Mouse (Mus musculus): Measurements from ENCODE around the gene Acin1. TPM values are rescaled to one million over a fixed set of nuclear protein-coding genes. Genes with fewer than 3 reads are reported as not detected.

Acin1 gene
- polyA plus RNA-seq, 1 experiment = 685 TPM

DNA sequence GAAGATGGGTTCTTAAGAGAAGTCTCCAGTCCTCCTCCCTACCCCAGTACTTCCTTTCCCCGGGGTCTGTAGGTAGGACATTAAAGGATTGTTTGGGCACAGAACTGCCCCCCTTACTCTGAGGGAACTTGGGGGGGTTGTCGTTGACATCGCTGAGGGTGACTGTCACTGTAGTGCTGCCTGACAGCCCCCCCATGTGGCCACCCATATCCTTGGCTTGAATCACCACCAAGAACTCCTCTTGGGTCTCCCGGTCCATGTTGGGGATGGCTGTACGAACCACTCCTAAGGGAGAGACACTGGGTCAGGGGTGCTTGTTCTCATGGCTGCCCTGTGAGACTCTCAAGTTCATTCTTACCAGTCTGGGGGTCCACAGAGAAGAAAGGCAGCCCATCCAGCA lies 48.5 kb downstream of the Acin1 start:
- no peak for TF ChIP-seq GATA1 (IDR thresholded peaks at IDR 0.05; ENCODE audit: low read length)

DNA sequence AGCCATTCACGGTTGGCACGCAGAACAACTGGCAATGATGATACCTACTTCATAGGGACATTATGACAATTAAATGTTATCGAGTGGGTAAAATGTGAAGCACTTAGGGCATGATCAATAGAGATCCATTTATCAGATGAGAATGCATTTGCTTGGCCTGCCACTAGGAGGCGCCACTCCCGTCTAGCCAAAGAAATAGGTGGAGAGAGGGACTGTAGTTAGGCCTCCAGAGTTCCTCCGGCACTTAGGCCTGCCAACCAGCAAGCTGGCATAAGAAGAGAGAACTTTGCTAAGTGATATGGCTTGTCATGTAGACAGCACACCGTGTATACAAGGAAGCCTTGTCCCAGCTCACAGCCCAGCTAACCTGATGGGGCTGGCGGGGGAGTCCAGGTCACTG lies 49.8 kb downstream of the Acin1 start:
- TF ChIP-seq GATA1 (IDR thresholded peaks at IDR 0.05; ENCODE audit: low read length) = no peak

DNA sequence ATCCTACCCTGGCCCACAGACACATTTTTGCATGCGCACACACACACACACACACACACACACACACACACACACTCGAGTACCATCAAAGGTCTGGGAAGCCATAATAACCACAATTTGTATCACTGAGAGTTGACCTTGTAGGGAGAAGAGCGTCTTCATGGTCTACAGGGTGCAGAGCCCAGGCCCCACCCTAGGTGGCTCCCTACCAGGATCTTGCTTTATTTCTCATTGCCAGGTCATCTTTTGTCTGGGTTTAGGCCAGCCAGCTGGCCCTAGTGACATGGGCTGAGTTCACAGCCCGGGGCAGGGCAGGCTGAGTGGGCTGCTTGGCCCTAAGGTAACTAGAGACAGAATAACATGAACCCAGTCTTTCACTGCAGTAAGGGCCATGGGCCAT lies 52.5 kb downstream of the Acin1 start:
- TF ChIP-seq GATA1 (IDR thresholded peaks at IDR 0.05; ENCODE audit: low read length) = no peak

DNA sequence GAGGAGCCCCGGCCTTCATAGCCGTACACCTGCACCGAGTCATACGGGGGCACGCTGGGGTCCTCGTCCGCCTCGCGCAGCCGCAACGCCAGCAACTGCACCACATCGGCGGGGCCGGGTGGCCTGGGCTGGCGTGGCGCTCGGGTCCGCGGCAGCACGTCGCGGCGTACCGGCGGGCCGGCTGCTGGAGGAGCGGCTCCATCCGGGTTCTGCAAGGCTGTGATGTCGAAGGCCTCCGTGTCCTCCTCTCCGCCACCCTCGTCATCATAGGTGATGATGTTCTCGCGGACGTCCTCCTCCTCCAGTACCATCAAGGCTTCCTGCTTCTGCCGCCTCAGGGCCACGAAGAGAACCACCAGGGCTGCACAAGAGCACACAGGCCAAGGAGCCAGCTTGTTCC lies 54.5 kb downstream of the Acin1 start:
- no peak for TF ChIP-seq GATA1 (IDR thresholded peaks at IDR 0.05; ENCODE audit: low read length)

DNA sequence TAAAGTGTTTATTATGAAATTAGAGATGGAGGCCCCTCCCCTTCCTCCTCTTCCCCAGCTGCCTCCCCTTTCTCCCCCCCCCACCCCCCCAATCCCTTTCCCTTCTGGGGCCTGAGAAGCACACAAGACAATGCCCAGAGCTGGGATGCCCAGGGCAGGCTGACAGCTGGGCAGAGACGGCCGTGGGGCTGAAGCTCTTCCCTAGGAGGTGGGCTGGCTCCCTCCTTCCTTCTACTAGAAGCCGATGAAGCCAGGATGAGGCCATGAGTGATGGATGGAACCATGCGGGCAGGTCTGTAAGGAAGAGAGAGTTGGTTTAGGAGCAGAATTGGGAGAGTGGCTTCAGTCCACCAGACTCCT lies 55.5 kb downstream of the Acin1 start:
- no peak for TF ChIP-seq GATA1 (IDR thresholded peaks at IDR 0.05; ENCODE audit: low read length)

DNA sequence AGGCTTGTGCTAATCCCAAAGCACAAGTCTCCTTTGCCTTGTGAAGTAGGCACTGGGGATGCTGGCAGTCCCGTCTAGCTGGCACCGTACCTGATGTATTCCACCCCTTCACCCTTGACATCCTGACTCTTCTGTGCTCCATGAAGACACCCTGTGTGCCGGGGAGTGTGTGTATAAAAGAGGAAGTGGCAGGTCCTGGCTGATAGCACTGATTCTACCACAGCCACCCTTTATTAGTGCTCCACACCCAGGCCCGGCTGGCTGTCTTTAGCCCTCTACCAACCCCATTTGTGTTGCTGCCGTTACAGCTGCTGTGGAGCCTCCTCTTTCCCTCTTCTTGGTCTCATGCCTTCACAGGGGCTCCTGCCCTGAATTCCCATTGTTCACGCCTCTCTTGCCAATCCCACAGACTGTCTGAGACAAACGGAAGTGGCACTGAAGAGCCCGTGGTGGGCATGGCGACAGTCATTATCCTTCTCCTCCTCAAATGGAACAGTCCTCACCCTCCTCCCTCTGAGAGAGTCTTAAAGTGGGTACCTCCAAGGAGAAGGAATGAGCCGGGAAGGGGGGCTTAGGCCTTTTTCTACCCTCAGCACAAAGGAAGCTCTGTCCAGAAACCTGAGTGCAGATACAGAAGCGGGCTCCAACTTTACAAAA lies 56.0 kb downstream of the Acin1 start:
- no peak for TF ChIP-seq GATA1 (IDR thresholded peaks at IDR 0.05; ENCODE audit: low read length)

DNA sequence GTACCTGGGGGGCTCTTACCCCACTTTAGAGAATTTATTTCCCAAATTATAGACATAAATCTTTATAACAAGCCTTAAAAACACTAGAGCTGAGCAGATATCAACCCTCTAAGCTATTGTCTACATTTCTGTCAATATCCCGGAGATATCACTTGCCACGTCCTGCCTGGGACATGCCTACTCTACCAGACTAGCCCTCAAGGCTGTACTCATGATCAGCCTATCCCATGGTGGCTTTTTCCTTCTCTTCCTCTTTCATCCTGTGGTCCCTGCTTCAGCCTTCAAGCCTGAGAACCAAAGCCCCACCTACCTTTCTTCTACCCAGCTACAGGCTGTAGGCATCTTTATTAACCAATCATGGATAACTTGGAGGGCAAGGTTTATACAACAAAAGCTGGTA lies 56.9 kb downstream of the Acin1 start:
- no peak for TF ChIP-seq GATA1 (IDR thresholded peaks at IDR 0.05; ENCODE audit: low read length)

DNA sequence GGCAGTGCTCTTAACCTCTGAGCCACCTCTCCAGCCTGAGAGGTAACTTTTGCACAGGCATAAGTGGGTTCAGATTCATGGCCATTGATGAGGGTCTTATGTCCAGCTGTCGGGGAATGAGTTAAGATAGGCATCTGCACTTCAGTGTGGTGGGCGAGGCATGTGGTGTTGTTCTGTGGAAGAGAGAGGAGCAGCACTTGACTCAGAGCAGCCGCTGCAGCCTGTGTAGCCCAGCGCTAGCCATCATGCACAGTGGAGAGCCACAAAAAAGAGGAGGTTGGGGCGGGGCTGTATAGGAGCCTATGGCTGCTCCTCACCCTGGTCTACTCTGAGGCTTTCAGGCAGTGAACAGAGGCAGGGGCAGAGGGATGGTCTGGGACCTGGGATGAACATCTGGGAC lies 58.6 kb downstream of the Acin1 start:
- TF ChIP-seq GATA1 (IDR thresholded peaks at IDR 0.05; ENCODE audit: low read length) = no peak

DNA sequence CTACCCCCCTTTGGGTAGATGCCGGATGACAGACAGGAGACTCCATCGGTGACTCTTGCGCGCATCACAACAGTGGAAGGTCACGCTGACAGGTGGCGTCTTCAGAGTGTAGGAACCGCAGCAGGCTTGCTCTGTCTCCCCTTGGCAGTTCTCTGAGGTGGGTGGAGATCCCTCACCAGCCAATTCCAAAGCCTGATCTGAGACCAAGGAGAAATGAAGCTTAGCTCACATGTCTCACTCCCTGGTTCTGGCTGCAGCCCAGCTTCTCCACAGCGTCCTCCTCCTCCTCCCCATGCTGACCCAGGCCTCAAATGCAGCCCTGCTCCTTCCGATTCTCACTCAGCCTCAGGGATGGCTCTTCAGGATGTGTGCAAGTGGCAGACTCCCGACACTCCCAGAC lies 61.8 kb downstream of the Acin1 start:
- TF ChIP-seq GATA1 (IDR thresholded peaks at IDR 0.05; ENCODE audit: low read length) = no peak

DNA sequence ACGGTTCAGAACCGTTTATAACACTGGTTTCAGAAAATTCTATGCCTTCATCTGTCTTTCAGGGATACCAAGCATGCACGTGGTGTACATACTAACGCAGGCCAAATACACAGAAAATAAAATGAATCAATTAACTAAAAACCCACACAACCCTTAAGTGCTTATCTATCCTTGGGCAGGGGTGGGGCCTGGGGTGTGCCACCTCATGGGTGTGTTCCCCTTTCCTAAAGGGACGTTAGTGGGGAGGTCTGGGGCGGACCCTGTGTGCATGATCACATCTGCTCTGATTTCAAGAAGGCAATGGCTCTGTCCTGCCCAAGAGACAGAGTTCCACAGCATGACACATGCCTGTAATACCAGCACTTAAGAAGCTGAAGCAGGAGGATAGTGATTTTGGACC lies 63.4 kb downstream of the Acin1 start:
- TF ChIP-seq GATA1 (IDR thresholded peaks at IDR 0.05; ENCODE audit: low read length) = no peak

DNA sequence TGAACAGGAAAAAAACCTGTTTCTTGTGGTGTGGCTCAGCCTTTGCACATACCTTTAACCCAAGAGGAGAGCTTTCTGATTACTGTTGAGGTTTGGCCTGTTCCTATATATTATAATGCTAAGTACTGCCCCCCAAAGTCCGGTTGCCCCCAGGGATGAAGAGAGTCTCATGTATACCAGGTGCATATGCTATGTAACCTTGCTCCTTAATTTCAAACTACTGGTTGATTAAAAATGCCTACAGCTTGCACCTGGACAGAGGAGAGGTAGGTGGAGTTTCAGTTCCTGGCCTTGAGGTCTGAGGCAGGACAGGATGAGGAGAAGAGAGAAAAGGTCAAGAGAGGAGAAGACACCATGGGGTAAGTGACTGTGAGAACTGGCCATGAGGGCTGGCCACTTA lies 65.6 kb downstream of the Acin1 start, which contains the start of gene Psmb11:
Gene Psmb11 (plus strand): TSS at position 301 of the 400 bp plus-strand sequence.
- no peak for TF ChIP-seq GATA1 (IDR thresholded peaks at IDR 0.05; ENCODE audit: low read length)

DNA sequence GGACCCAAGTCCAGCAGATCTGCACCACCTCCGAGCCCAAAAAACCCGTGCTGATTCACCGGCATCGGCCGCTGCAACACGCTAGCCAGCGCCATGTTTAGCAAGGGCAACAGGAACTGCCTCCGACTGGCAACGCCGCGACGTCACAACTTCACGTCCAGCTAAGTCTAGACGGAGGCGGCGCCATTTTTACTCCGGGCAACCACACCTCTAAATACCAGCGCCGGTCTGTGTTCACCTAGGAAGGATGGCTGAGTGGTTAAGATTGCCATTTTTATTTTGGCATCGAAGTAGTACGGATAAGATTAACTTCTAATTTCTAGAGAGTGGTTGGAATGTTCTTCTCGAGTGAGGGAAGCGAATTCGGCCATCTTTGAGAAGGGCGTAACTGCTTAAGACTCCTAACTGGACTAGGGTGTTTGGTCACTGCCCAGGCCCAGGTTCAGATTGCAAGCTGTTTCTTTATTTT lies 68.8 kb downstream of the Acin1 start, which contains the start of gene Psmb5:
Gene Psmb5 (minus strand): TSS at position 126 of the 469 bp plus-strand sequence.
- TF ChIP-seq GATA1 (IDR thresholded peaks at IDR 0.05; ENCODE audit: low read length) = no peak

DNA sequence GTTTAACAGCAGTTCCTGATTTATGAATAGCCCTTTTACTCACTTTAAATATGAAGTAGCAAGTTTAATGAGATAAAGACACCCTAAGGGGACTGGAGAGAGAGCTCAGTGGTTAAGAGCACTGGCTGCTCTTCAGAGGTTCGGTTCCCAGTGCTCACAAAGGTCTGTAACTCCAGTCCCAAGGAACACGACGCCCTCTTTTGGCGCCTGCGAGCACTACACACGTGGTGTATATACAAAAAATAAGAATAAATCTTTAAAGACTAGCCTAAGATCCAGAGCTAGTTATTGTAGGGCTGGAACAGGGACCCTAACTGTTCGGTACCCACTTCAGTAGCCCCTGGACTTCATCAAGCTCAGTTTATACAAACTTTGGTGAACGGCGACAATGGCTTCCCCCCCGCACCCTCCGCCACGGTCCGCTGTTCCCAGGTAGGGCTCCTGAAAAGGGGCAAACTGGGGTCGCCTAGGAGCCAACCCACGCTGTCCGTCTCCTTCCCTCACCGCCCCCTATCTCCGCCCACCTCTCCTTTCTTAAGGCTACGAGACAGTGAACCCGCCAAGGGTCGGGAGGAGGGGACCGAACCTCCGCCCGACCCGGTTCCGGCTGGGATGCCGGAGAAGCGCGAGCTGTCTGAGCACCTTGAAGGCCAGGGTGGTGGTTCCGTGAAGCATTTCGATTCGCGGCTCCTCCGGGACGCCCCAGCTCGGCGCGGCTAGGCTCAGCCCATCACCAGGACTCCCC lies 69.4 kb downstream of the Acin1 start:
- no peak for TF ChIP-seq GATA1 (IDR thresholded peaks at IDR 0.05; ENCODE audit: low read length)

DNA sequence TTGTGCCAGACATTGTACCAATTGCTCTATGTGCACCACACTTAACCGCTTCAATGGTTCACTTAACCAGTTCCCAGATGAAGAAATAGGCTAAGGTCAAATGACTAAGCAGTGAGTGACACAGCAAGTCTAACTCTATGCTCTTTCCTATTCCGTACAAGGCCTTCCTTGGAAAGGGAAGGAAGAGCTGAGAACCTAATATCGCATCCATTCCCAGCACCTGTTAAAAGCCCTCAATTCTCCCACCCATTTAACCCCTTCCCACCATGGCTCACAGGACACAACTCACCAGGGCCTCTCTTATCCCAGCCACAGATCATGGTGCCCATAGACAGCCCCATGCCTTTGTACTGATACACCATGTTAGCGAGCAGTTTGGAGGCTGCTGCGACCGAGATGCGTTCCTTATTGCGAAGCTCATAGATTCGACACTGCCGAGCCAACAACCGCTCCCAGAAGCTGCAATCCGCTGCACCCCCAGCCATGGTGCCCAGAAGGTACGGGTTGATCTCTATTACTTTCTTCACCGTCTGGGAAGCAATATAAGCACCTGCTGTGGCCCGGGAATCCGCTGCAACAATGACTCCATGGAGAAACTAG lies 70.4 kb downstream of the Acin1 start:
- no peak for TF ChIP-seq GATA1 (IDR thresholded peaks at IDR 0.05; ENCODE audit: low read length)

DNA sequence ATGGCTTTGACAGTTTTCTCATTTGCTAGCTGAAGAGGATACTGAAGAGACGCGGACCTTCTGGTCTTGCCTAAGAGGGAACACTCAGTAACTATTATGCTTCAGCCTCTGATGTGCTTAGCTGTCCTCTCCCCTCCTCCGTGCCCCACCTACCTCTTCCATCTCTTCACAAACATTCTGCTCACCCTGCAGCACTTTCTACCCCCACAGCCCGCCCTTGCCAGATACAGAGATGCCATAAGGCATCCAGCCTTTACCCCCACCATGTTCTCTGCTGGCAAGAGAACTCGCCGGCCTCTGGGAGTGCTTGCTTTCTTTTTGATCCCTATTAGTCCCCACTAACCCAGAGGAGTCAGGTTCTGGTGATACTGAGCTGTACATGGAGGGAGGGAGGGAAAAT lies 76.1 kb downstream of the Acin1 start:
- no peak for TF ChIP-seq GATA1 (IDR thresholded peaks at IDR 0.05; ENCODE audit: low read length)

DNA sequence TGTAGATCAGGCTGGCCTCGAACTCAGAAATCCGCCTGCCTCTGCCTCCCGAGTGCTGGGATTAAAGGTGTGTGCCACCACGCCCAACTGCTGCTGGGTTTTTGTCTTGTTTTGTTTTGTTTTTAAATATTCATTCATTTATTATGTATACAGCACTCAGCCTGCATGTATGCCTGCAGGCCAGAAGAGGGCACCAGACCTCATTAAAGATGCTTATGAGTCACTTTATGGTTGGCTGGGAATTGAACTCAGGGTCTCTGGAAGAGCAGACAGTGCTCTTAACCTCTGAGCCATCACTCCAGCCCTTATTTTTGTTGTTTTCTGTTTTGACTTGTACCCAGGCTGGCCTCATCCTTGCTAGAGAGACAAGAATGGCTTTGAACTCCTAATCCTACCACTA lies 76.8 kb downstream of the Acin1 start:
- no peak for TF ChIP-seq GATA1 (IDR thresholded peaks at IDR 0.05; ENCODE audit: low read length)

DNA sequence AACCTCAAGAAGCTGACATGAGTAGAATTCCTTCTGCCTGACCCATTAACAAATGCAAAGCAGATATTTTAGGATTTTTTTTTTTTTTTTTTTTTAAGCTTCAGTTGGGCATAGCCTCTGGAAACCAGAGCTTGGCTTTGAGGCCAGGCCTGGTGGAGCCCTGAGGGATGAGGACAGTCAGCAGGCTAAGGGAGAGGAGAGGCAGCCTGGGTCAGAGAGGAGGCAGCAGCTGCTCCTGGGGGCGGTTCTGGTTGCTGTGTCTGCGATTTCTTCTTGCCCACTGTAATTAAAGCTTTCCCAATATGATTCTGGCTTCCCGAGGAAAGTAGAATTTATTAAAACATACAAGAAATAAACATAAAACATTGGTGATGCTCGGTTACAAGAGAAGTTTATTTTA lies 77.5 kb downstream of the Acin1 start:
- no peak for TF ChIP-seq GATA1 (IDR thresholded peaks at IDR 0.05; ENCODE audit: low read length)

Data from G1E-ER4 (cell line).